Mouse (Mus musculus) liver, embryonic 15.5 days (tissue): ENCODE data around the gene Sphk2. TPM values are rescaled to one million over a fixed set of nuclear protein-coding genes. Genes with fewer than 3 reads are reported as not detected.

Source experiments
- ATAC-seq: fragments of 200-750 bp; cut with Nextera tagmentation; 2 replicates; pipeline ENCODE4 v1.8.0; 2017; ENCODE audit warnings: moderate number of reproducible peaks, mild to moderate bottlenecking, moderate library complexity; ENCODE audit not compliant: insufficient read depth
- H3K27ac ChIP-seq: fragments of 300-500 bp; sonication (generic); replicated peaks from 2 replicates; pipeline ENCODE4 v1.5.1; 2015; ENCODE audit warnings: mild to moderate bottlenecking, inconsistent platforms
- H3K27me3 ChIP-seq: fragments of 300-500 bp; sonication (generic); 2 replicates; pipeline ENCODE4 v1.6.1; 2015; ENCODE audit warnings: mild to moderate bottlenecking, inconsistent platforms
- H3K36me3 ChIP-seq: fragments of 300-500 bp; sonication (generic); replicated peaks from 2 replicates; pipeline ENCODE4 v1.6.1; 2015; ENCODE audit warnings: moderate library complexity, mild to moderate bottlenecking, inconsistent platforms
- H3K4me1 ChIP-seq: fragments of 300-500 bp; sonication (generic); replicated peaks from 2 replicates; pipeline ENCODE4 v1.6.1; 2015; ENCODE audit warnings: inconsistent platforms
- H3K4me2 ChIP-seq: fragments of 300-500 bp; sonication (generic); 2 replicates; pipeline ENCODE4 v1.6.1; 2015; ENCODE audit warnings: moderate library complexity, mild to moderate bottlenecking, inconsistent platforms
- H3K4me3 ChIP-seq: fragments of 300-500 bp; sonication (generic); replicated peaks from 2 replicates; pipeline ENCODE4 v1.5.1; 2015; ENCODE audit warnings: mild to moderate bottlenecking, inconsistent platforms
- H3K9ac ChIP-seq: fragments of 300-500 bp; sonication (generic); 2 replicates; pipeline ENCODE4 v1.6.1; 2015; ENCODE audit warnings: moderate library complexity, mild to moderate bottlenecking, inconsistent platforms
- H3K9me3 ChIP-seq: fragments of 300-500 bp; sonication (generic); replicated peaks from 2 replicates; pipeline ENCODE4 v1.6.1; 2016; ENCODE audit warnings: inconsistent platforms
- WGBS: fragments of 180-500 bp; shearing (Covaris S2); methylation state at CpG from one replicate; pipeline ENCODE4 v1.1.7; 2015; ENCODE audit warnings: mixed read lengths; ENCODE audit not compliant: insufficient replicate concordance; 5-methylcytosine and 5-hydroxymethylcytosine counted together
- polyA plus RNA-seq: library from polyadenylated mRNA; unstranded; fragments of >200 nt; fragmentation: Nextera tagmentation; extraction: Ambion mirVana; gene quantifications from 2 replicates; pipeline ENCODE4 v1.2.1, GENCODE M21; 2015

Gene Sphk2
- polyA plus RNA-seq, 1 experiment from 2014 or later: 10.4 TPM

- H3K4me2 ChIP-seq: peak overlapping the region; percentile 95
These were observed 567 bp downstream of the Sphk2 start for GRCm38 (mm10) chr7:45716952-45717917.

GRCm38 (mm10) chr7:45716460-45716857, 1.3 kb downstream of the Sphk2 start:
- no peaks in the 10 kb centered on the region for H3K27me3 ChIP-seq
- peak overlapping the region; percentile 90 for H3K4me3 ChIP-seq
- H3K9me3 ChIP-seq: no peaks in the 10 kb centered on the region
- 74% methylated on average over 3 of the region's 3 CpGs for WGBS
- H3K27ac ChIP-seq: peak overlapping the region; percentile 80
- ATAC-seq: no peak
- H3K9ac ChIP-seq: peak overlapping the region; percentile 81
- H3K36me3 ChIP-seq: peaks cover 49% of the 10 kb centered on the region
- H3K4me1 ChIP-seq: peaks cover 76% of the 10 kb centered on the region
- peak overlapping the region; percentile 95 for H3K4me2 ChIP-seq

More at GRCm38 (mm10) chr7:45716952-45717917, 567 bp downstream of the Sphk2 start:
- no peaks in the 10 kb centered on the region for H3K27me3 ChIP-seq
- peaks cover 75% of the 10 kb centered on the region for H3K4me1 ChIP-seq
- 5% methylated on average over 31 of the region's 31 CpGs for WGBS
- H3K4me3 ChIP-seq: peak overlapping the region; percentile 90
- no peaks in the 10 kb centered on the region for H3K9me3 ChIP-seq
- peak; percentile 26 for ATAC-seq
- H3K27ac ChIP-seq: peak overlapping the region; percentile 80
- H3K36me3 ChIP-seq: peaks cover 49% of the 10 kb centered on the region
- H3K9ac ChIP-seq: peak overlapping the region; percentile 81

- peaks cover 73% of the 10 kb centered on the region for H3K4me1 ChIP-seq
- peaks cover 49% of the 10 kb centered on the region for H3K36me3 ChIP-seq
- peak overlapping the region; percentile 90 for H3K4me3 ChIP-seq
- peak overlapping the region; percentile 80 for H3K27ac ChIP-seq
- H3K9ac ChIP-seq: peak overlapping the region; percentile 81
- ATAC-seq: no peak
- no peaks in the 10 kb centered on the region for H3K9me3 ChIP-seq
- H3K4me2 ChIP-seq: peak overlapping the region; percentile 95
- no peaks in the 10 kb centered on the region for H3K27me3 ChIP-seq
- WGBS: 46% methylated on average over 19 of the region's 19 CpGs
These were observed 1.9 kb downstream of the Sphk2 start for GRCm38 (mm10) chr7:45715741-45716459.

DNA sequence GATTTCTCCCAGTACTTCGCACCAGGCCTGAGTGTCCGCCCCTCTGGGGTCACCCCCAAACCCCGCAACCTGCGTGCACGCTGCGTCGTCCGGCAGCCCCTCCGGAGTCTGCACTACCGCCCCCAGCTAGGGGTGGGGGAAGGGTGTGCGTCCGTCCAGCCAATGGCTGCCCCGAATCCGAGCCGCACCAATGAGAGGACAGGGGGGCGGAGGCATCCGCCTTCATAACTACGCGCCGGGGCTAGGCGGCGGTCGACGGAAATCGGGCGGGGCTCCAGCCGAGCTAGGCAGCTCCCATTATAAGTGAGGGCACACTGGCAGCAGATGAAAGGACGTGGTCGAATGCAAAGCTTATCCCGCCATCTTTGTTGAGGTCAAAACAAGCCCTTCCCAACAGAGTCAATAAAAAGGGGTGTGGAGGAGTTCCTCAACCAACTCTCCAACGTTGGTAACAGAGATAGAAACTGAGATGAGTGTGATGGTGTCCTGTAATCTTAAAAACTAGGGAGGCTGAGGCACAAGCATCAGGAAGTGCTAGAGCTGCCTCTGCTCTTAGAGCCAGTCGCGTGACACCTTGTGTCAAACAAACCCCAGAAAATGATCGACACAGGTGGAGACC, 2.6 kb downstream of the Sphk2 start, which contains the start of gene Rpl18:
Rpl18 (plus strand) TSS at position 368 of the 619 bp plus-strand sequence.
- Histone ChIP-seq H3K27me3 (no peaks in the 10 kb centered on the region), H3K36me3 (peaks cover 49% of the 10 kb centered on the region), H3K9me3 (no peaks in the 10 kb centered on the region), H3K27ac (peak within 1 kb of the TSS; percentile 80), H3K4me3 (peak within 1 kb of the TSS; percentile 90), H3K4me1 (peaks cover 67% of the 10 kb centered on the region), H3K4me2 (peak within 1 kb of the TSS; percentile 95), H3K9ac (peak within 1 kb of the TSS; percentile 81)
- ATAC-seq: peak; percentile 85
- WGBS: 5% methylated on average over 34 of the region's 34 CpGs

- peak overlapping the region; percentile 78 for H3K27ac ChIP-seq
- peak overlapping the region; percentile 90 for H3K4me3 ChIP-seq
- H3K4me1 ChIP-seq: peaks cover 62% of the 10 kb centered on the region
- WGBS: 11% methylated on average over 14 of the region's 14 CpGs
- no peaks in the 10 kb centered on the region for H3K9me3 ChIP-seq
- H3K9ac ChIP-seq: peak overlapping the region; percentile 60
- H3K27me3 ChIP-seq: no peaks in the 10 kb centered on the region
- peak; percentile 59 for ATAC-seq
- H3K4me2 ChIP-seq: peak overlapping the region; percentile 95
- H3K36me3 ChIP-seq: peaks cover 44% of the 10 kb centered on the region
These were observed 3.1 kb downstream of the Sphk2 start for GRCm38 (mm10) chr7:45714630-45715089.

GRCm38 (mm10) chr7:45713881-45714520, 3.8 kb downstream of the Sphk2 start:
- Histone ChIP-seq H3K27ac (peak overlapping the region; percentile 78), H3K4me2 (peak overlapping the region; percentile 95), H3K4me1 (peaks cover 56% of the 10 kb centered on the region), H3K36me3 (peaks cover 38% of the 10 kb centered on the region), H3K27me3 (no peaks in the 10 kb centered on the region), H3K9me3 (no peaks in the 10 kb centered on the region), H3K9ac (0 out of 2 replicates have a peak overlapping the region, but pooled peaks have one; percentile 4), H3K4me3 (peak overlapping the region; percentile 90)
- 70% methylated on average over 6 of the region's 6 CpGs for WGBS
- no peak for ATAC-seq

GRCm38 (mm10) chr7:45713396-45713795, 4.4 kb downstream of the Sphk2 start:
- Histone ChIP-seq H3K27me3 (no peaks in the 10 kb centered on the region), H3K9ac (no peak overlapping the region), H3K4me3 (no peak overlapping the region), H3K4me1 (peaks cover 57% of the 10 kb centered on the region), H3K4me2 (no peak overlapping the region; the same call in 1 of the 2 replicates), H3K27ac (0 out of 2 replicates have a peak overlapping the region, but pooled peaks have one; percentile 78), H3K36me3 (peaks cover 37% of the 10 kb centered on the region), H3K9me3 (no peaks in the 10 kb centered on the region)
- WGBS: 81% methylated on average over 16 of the region's 16 CpGs
- no peak for ATAC-seq

DNA sequence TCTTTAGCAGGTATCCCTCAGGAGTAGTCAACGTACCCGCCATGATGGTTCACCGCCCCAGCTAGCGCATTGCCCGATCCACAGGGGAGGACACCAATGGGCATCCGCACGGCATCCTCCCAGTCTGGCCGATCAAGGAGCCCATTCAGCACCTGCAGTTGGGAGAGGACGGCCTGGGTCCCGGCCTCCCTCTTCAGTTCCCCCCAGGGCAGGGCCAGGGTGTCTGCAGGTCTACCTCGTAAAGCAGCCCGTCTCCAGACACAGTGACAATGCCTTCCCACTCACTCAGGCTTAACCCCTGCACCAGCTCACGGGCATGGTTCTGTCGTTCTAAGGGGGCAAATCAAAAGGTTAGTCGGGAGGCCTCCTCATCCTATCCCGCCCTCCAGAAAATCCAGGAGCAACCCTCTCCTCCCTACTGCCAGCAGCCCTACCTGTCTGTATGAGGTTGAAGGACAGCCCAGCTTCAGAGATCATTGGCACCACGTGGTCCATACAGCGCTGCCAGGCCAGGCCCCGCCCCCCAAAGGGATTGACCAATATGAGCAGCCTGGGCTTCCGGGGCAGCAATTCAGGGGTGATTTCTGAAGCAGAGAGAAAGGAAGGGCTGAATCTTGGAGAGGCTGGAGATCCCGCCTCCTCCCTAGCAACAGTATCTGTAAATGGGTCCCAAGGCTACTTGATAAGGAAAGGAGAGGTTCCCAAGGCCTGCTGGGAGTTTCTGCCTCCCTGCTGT, 5.6 kb downstream of the Sphk2 start:
- H3K4me1 ChIP-seq: peaks cover 66% of the 10 kb centered on the region
- H3K27ac ChIP-seq: no peak overlapping the region
- peaks cover 37% of the 10 kb centered on the region for H3K36me3 ChIP-seq
- no peaks in the 10 kb centered on the region for H3K27me3 ChIP-seq
- 80% methylated on average over 21 of the region's 21 CpGs for WGBS
- no peak overlapping the region for H3K4me3 ChIP-seq
- no peak overlapping the region for H3K4me2 ChIP-seq
- no peak overlapping the region for H3K9ac ChIP-seq
- ATAC-seq: no peak
- H3K9me3 ChIP-seq: no peaks in the 10 kb centered on the region

DNA sequence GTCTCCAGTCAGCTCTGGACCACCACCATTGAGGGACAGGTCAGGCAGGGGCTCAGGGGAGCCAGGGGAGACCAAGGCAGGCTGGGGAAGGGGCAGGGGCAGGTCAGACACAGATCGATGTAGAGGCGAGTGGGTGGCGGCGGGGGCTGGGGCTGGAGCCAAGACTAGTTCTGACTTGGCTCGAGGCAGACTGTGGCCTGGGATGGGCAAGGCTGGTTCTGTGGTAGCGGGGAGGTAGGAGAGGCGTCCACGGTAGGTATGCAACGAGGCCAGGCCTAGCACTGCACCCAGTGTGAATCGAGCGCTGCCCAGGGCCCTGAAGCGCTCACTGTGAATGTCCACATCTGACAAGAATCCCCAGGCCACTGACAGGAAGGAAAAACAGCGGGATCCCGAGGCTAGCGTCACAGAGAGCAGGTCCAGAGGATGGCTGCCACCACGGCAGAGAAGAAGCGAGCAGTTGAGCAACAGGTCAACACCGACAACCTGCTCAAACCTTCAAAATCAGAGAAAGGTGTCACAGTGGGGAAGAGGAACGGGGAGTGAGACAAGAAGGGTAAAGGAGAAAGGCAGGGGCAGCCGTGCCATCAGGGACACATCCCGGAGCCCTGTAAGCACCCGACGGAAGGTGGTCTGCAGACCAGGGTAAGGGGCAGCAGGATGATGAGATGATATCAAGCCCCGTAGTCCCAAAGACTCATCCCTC, 6.3 kb downstream of the Sphk2 start:
- ATAC-seq: no peak
- Histone ChIP-seq H3K9ac (no peak overlapping the region), H3K27me3 (no peaks in the 10 kb centered on the region), H3K4me2 (no peak overlapping the region), H3K4me3 (no peak overlapping the region), H3K9me3 (no peaks in the 10 kb centered on the region), H3K36me3 (peaks cover 37% of the 10 kb centered on the region), H3K4me1 (peaks cover 66% of the 10 kb centered on the region), H3K27ac (no peak overlapping the region)
- WGBS: 83% methylated on average over 24 of the region's 24 CpGs
